Mouse (Mus musculus) thymus, postnatal 4 days (tissue): ENCODE data around the gene Gm42420.

Experiments
- DNase-seq: peaks from one replicate; pipeline ENCODE4 v3.0.0; 2021

Gm42420 gene

DNA sequence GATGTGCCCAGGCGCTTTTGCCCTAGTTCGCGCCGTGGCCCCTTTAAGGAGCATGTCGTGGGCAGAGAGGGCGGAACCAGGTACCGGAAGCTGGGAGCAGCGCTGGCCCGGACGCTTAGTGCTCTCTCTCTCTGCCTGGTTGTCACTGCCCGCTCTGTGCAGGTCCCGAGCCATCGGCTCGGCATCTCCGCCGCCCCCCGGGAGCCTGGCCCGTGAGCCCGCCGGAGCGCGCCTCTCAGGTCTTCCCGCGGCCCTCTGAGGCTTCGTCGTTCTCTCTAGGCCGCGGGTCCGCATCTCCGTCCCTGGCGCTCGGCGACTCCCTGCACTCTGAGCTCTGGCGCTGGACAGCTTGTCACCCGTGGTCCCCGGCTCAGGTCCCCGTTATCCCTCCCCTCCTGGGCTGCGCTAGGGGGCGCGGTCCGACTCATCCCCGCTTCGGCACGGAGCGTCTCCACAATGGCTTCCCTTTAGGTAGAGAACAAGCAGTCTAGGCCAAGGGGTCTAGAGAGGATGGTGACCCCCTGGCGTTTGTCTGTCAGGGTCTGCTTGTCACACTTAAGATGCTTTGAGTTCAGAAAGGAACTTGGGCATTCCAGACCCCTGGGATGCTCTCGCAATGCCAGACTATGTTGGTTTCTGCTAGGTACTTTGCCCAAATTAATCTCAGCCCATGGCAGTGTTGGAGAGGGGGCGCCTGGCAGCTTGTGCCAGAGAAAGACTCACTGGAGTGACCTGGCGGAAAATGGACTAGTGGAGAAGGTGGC, 11.6 kb upstream of the Gm42420 start, which contains the start of gene Adck2:
TSS of gene Adck2 (plus strand) at position 83 of the 764 bp plus-strand sequence.
- DNase-seq = peak; percentile 83

DNA sequence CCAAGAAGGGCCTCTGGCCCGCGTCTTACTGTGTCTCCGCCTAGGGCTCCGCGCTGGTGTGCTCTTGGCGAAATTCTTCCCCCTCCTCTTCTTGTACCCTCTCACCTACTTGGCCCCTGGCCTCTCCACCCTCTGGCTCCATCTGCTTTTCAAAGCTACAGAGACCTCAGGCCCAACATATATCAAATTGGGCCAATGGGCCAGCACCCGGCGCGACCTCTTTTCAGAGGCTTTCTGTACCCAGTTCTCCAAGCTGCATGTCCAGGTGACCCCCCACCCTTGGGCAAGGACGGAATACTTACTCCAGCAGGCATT, 11.0 kb upstream of the Gm42420 start:
- peak; percentile 26 for DNase-seq

DNA sequence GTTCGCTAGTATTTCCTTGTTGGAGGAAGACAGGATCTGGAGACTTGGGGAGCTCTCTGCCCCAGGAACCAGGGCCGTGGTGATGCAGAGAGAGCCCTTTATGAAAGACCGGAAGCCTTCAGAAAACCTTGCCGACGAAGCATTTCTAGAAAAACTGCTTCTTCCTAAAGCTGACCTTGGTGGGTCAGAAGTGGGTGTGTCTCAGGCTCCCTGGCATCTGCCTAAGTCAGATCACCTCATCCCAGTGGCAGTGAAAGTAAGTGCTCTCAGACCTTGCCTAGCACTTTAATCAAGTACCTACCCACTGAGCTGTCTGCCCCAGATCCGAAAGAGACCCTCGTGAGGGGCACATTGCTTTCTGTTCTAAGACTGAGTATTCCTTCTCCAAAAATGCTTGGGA, 10.6 kb upstream of the Gm42420 start:
- DNase-seq = no peak

DNA sequence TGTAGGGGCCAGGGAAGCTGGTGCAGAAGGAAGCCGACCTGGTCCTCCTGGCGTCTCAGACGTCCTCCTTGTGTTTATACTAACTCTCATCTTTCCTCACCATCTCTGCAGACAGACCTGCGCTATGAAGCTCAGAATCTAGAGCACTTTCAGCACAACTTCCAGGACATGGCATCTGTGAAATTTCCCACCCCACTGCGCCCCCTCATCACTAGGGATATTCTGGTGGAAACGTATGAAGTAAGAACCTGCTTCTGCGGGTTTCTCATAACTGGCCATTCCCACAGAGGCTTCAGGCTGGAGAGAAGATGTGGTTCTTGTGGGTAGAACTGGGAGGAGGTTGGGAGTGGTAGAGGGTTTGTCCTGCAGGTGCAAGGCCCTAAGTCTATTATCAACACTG, 6.0 kb upstream of the Gm42420 start:
- no peak for DNase-seq

DNA sequence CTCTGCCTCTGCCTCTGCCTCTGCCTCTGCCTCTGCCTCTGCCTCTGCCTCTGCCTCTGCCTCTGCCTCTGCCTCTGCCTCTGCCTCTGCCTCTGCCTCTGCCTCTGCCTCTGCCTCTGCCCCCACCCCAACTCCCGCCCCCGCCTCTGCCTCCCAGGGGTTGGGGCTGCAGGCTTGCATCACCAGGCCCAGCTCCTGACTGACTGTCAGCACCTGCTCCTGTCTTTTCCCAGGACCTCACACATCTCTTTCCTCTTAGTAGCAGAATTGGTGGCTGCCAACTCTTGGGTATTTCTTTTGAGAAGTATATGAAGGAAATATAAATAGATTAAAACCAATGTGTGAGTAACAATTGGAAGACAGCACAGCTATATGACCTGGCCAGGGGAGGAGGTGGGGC, 5.0 kb upstream of the Gm42420 start:
- no peak for DNase-seq

DNA sequence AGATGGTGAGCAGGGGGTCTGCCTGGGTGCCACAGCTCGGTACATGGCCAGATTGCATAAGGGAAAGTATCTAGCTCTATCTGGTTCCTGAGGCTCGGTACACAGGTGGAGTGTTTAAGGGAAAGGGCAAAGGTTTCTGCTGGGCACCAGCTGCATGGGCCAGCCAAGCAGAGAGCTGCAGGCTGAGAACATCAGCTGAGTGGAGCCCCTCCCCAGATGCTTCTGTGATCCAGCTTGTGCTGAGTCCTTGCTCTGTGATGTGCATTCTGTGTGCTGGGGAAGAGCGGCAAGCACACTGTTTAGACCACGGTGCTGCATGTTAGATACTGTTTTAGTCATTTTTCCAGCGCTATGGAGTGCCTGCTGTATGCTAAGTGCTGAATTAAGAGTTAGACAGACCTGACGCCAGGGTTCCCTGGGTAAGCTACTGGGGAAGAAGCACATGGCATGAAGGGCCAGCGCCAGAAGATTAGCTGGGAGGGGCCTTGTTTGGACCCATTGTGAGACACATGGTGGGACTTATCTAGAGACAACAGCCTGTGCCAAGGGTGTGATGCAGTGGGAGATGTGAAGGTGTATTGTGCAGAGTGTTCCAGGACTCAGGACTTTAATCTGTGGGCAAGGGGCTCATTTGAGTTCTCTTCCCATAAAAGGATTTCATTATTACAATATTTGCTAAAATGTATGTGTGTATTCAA, 4.3 kb upstream of the Gm42420 start:
- DNase-seq = no peak

DNA sequence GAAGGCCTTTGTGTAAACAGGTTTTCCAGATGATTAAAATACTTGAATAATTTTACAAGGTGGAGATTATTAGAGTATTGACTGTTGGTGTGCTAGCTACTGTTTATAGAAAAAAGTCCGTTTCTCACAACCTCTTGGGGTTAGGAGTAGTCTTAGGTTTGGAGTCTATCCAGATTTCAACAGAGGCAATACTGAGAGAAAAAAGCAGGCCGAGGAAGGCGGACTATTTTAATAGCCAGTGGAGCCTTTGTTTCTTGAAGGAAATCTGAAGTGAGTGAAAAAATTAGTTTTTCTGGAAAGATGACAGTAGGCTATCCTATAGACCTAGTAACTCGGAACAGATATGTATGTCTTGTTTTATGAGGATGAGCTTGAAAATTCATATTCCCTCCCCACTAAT, 5.9 kb downstream of the Gm42420 start:
- no peak for DNase-seq

DNA sequence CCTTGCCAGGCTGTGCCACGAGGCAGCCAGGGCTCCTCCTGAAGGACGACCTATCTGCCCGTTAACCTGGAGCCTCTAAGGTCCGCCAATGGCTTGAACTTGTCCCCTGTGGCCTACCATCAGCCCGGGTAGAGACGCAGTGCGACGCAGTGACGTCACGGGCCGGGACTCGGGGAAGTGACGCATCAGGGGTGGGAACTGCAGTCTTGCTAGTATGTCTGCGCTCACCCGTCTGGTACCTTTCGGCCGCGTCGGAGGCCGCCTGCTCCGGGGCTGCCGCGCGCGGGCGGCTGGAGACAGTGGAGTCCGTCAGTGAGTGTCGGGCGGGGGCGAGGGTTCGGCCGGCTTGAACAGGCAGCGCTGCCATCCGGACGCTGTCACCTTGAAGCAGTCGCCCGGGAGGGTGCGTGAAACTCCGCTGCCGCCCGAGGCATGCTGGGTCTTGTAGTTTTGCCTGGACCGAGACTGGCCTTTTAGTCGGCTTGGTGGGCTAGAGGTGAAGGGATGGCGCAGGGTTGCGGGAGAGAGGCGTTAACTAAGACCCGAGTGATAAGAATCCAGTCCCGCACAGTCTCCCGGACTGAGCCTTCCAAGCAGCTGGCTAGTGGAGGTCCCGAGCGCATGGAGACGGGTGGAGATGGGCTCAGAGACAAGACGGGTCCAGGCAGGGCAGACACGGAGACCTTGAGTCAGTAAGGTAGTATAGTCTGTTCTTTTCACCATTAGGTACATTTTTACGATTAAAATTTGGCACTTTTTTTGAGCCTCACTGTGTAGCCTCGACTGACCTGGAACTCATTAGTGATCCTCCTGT, 7.1 kb downstream of the Gm42420 start, which contains the start of gene Ndufb2:
TSS of gene Ndufb2 (plus strand) at position 174 of the 814 bp plus-strand sequence.
- DNase-seq = peak; percentile 95

DNA sequence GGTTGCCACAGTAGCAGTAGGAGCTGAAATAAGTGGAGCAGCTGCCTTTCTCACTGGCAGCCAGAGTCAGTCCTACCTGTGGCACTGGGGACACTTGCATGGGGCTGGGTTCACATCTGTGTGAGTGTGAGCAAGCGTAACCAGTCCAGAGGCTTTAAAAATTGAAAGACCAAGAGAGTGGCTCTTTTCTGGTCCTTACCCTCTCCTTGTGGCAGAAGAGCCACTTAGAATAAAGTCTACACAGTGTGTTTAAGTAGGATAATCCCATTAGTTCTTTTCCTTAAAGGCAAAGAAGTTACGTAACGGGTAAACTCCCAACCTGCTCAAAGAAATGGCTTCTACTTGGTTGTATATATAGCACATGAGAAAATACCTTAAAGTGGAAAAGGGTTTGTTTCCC, 15.3 kb downstream of the Gm42420 start:
- DNase-seq = no peak

DNA sequence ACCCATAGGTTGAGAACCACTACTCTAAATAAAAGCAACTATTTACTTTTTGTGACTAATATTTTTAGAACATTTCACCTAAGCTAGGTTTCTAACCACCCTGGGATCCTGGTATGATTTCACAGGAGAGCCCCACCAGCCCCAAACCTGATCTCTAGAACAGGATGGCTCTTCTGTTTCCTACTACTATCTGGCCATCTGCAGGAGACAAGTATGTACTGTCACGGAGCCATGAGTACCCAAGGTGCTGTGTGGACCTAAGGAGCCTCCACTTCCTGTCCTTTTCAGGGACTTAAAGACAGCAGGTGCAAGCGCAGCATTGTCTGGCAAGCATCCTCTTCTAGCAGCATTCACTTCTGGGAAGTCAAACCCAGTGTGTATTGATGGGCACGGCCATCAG, 16.3 kb downstream of the Gm42420 start:
- DNase-seq = no peak

DNA sequence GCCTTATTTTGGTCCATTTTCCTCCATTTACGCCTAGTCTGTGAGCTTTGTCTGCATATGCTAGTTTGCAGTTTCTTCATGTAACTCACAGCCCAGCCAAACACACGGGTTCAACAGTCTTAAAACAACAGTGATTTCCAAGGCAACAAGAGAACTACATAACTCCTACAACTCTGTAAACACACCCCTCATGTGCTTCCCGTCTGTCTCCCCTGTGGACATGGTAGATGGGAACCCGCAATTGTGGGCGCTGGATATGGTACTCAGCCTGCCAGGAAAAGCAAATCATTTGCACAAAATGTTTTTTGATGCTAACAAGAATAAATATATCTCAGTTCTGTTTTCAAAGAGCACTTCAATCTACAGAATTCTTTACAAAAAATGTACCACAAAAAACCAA, 19.0 kb downstream of the Gm42420 start:
- DNase-seq = no peak

DNA sequence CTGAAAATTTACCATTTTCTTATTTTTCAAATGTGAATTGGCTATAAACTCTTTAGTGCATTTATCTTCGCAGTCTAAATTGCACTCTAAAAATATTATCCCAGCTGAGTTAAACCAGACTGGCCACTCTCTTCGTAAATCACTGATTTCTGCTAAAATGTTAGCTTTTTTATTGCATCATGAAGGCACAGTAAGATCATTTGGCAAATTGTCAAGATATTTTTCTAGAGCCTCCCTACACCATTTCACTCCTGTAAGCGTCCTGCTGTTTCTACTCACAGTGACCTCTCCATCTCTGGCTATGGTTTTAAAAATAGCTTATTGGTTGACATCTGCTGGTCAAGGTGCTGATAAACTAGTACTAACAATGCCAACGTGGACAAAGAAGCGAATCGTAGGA, 20.5 kb downstream of the Gm42420 start:
- DNase-seq = no peak

DNA sequence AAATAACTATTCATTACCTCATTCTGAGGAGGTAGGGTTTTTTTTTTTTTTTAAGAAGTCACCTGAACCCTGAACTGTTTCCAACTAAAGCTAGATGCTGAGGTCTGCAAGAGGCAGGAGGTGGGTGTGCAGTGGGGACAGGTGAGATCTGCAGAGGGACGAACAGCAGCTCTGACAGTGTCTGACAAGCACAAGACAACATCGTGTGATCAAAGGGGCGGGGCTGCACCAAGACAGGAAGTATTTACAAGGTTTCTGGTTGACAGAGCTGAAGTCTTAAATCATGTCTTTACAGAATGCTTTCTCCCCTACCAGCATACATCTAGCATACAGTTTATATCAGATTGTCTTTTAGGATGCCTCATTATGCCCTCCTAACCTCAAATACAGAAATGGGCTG, 21.3 kb downstream of the Gm42420 start:
- peak; percentile 69 for DNase-seq

DNA sequence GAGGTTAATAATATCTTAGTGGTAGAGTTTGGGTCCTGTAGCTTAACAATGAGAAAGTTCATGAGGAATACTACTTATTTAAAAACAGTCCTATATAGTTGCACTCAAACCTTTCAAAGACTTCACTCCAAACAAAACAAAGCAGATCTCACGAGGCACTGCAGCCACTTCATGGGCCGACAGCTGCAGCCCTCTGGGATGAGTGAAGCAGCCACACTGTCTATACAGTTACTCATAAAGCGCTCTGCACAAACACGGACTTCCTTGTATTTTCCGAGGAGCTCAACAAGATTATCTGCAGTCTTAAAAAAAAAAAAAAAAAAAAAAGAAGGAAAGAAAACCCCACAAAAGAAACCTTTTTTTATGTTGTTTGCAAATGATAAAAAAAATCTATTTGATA, 21.8 kb downstream of the Gm42420 start:
- no peak for DNase-seq

DNA sequence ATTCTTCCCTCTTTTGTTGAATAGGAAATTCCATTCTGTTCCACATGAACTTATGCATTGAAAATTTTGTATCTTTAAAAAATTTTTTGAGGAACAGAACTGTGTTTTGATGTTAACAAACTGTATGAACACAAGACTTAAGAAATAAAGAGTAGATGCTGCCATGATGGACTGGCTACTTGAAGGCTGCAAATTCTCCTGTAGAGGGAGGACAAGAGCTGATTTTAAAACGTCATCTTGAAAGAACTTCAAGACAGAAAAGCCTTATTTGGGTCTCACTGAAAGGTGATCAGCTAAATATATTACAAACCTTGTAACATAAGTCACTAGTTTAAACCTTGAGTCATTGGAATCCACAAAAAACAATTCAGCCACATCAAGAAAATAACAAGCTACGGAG, 24.7 kb downstream of the Gm42420 start:
- no peak for DNase-seq

DNA sequence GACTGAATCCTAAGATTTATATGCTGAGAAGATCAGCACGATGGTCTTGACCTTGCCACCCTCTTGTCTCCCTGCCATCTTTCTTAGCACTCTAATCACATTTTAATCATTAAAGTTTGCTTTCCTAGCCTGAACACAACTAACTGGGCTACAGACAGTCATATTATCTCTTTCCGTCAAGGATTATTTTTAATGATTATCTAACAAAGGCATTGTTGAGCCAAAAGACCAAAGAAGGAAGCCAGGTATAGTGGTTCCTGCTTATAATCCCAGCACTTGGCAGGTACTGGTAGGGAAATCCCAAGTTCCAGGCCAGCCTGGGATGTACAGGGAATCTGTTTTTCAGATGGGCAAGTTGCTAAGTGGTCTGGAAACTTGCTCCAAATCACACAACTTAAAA, 25.7 kb downstream of the Gm42420 start:
- no peak for DNase-seq
